Mouse (Mus musculus): ENCODE measurements at regions not wholly inside any gene's neighbourhood (a gene's known extent, or its start where the extent isn't known, plus 50 kb on each side); places are given as distances from the start of the nearest gene placed in this dataset.

DNA sequence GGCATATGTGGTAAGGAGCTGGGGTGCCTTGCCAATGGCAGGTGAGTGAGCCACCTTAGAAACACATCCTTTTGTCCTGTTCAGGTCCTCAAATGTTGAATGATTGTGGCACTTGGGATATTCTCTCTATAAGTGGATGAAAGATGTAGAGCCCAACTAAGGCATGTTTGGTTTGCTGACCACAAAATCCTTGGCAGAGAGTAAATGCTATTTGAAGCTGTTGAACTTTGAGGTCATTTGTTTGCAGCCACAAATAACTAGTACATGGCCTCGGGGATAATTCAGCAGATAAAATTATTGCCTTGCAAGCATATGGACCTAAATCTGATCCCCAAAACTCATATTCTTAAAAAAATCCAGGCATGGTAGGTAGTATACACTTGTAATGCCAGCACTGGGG is 281.2 kb downstream of the Cd47 start:
- Histone ChIP-seq H3K4me2 (no peak overlapping the region), H3K27ac (ENCODE audit: low read depth, low read length) (no peak overlapping the region), H3K9ac (ENCODE audit: low read depth, low read length) (no peak overlapping the region), H3K27me3 (ENCODE audit: control insufficient read depth, insufficient read depth, low read length) (no peaks in the 10 kb centered on the region), H3K36me3 (ENCODE audit: control insufficient read depth, insufficient read depth, low read length) (no peaks in the 10 kb centered on the region), H3K4me3 (ENCODE audit: low read depth, low read length) (no peak overlapping the region), H3K4me1 (ENCODE audit: control insufficient read depth, insufficient read depth, low read length) (no peaks in the 10 kb centered on the region), H3K9me3 (replicated peaks; ENCODE audit: control insufficient read depth, low read length) (no peaks in the 10 kb centered on the region)
- no peak for ATAC-seq (replicated peaks; ENCODE audit: insufficient number of reproducible peaks, low FRiP score, low TSS enrichment)
- WGBS (ENCODE audit: insufficient replicate concordance) = 72% methylated on average over 1 of the region's 1 CpGs

DNA sequence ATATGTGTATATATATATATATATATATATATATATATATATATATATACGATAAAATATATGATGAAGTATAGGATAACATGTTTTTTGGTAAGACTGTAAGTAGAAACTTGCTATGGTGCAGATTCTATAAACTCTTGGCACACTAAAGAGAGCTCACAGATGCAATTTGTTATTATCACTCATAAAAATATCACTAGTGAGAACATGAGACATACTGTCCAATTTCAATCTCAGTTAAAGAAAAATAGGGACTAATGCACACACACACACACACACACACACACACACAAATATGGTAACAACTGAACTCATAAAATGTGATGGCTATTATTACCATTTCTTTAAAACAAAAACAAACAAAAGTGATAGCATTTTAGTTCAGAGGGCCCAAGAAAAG is 292.0 kb downstream of the Cd47 start:
- Histone ChIP-seq H3K4me3 (ENCODE audit: low read depth, low read length) (no peak overlapping the region), H3K9me3 (replicated peaks; ENCODE audit: control insufficient read depth, low read length) (no peaks in the 10 kb centered on the region), H3K36me3 (ENCODE audit: control insufficient read depth, insufficient read depth, low read length) (no peaks in the 10 kb centered on the region), H3K27ac (ENCODE audit: low read depth, low read length) (no peak overlapping the region), H3K9ac (ENCODE audit: low read depth, low read length) (no peak overlapping the region), H3K27me3 (ENCODE audit: control insufficient read depth, insufficient read depth, low read length) (no peaks in the 10 kb centered on the region), H3K4me1 (ENCODE audit: control insufficient read depth, insufficient read depth, low read length) (no peaks in the 10 kb centered on the region), H3K4me2 (no peak overlapping the region)
- 92% methylated on average over 1 of the region's 1 CpGs for WGBS (ENCODE audit: insufficient replicate concordance)
- ATAC-seq (replicated peaks; ENCODE audit: insufficient number of reproducible peaks, low FRiP score, low TSS enrichment) = no peak

DNA sequence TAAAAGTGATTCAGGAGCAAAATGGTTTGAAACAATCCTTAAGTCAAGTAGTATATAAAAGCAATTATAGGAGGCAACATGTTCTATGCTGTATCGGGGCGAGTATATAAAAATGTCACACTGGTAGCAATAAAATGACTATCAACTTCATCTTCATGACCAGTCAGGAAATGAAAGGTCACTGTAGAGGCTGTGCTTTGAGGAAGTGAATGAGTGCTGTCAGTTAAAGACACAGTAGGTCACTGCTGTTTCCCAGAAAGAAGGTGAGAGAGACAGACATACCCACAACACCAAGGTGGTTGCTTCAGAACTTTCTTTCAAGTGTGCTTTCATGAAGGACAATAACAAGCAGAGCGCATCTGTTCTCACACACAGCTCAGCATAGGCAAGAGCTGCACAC is 292.4 kb downstream of the Cd47 start:
- H3K27me3 ChIP-seq (ENCODE audit: control insufficient read depth, insufficient read depth, low read length) = no peaks in the 10 kb centered on the region
- no peak overlapping the region for H3K9ac ChIP-seq (ENCODE audit: low read depth, low read length)
- ATAC-seq (replicated peaks; ENCODE audit: insufficient number of reproducible peaks, low FRiP score, low TSS enrichment) = no peak
- no peak overlapping the region for H3K4me2 ChIP-seq
- H3K4me1 ChIP-seq (ENCODE audit: control insufficient read depth, insufficient read depth, low read length) = no peaks in the 10 kb centered on the region
- WGBS (ENCODE audit: insufficient replicate concordance) = 88% methylated on average over 3 of the region's 3 CpGs
- H3K27ac ChIP-seq (ENCODE audit: low read depth, low read length) = no peak overlapping the region
- H3K9me3 ChIP-seq (replicated peaks; ENCODE audit: control insufficient read depth, low read length) = no peaks in the 10 kb centered on the region
- no peak overlapping the region for H3K4me3 ChIP-seq (ENCODE audit: low read depth, low read length)
- no peaks in the 10 kb centered on the region for H3K36me3 ChIP-seq (ENCODE audit: control insufficient read depth, insufficient read depth, low read length)

DNA sequence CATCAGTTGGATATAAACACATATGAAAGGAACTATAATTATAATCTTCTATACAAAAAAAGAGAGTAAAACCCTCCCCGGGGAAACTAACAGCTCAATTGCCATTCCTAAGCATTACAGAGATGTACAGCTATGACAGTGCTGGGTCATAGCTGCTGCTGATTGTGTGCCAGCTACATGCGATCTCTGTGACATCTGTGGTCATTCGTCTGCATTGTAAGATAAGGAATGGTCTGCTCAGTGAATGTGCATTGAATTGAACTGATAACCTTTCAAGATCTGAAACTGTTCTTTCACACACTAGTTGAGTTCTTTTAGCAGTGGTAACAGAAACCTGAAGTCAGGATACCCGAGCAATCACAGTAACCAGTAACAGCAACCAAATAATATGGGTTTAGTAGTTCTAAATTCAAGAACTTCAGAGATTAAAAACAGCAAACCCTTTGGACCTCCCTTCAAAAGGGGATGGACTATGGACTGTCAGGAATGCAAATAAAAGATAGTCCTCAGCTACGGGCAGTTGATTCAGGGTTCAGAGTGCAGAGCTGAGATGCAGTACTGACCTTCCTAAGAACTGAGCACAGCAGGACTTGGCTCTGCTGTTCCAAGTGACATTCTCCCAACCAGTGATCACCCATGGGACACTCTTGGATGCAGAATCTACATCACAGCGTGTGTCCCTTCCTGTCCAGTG is 295.7 kb downstream of the Cd47 start:
- Histone ChIP-seq H3K9me3 (replicated peaks; ENCODE audit: control insufficient read depth, low read length) (no peaks in the 10 kb centered on the region), H3K36me3 (ENCODE audit: control insufficient read depth, insufficient read depth, low read length) (no peaks in the 10 kb centered on the region), H3K4me3 (ENCODE audit: low read depth, low read length) (no peak overlapping the region), H3K27me3 (ENCODE audit: control insufficient read depth, insufficient read depth, low read length) (no peaks in the 10 kb centered on the region), H3K4me1 (ENCODE audit: control insufficient read depth, insufficient read depth, low read length) (no peaks in the 10 kb centered on the region), H3K9ac (ENCODE audit: low read depth, low read length) (no peak overlapping the region), H3K4me2 (no peak overlapping the region), H3K27ac (ENCODE audit: low read depth, low read length) (no peak overlapping the region)
- ATAC-seq (replicated peaks; ENCODE audit: insufficient number of reproducible peaks, low FRiP score, low TSS enrichment) = no peak
- WGBS (ENCODE audit: insufficient replicate concordance) = 55% methylated on average over 6 of the region's 6 CpGs

DNA sequence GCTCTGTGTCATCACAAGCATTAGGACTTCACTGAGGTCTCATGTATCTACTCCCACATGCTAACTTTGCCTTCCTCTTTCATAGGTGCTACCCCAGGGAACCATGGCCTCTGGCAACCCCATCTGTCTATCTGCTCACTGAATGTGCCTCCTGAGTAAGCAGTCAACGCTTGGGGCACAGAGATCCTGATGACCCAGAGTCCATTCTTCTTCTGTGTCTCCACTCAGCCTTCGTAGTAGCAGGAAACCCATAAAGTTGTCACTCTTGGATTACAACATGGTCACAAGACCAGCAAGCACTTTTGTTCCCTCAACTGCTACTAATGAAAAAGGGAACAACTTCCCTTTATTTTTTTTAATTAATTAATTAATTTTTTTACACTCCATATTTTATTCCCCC is 296.2 kb downstream of the Cd47 start:
- Histone ChIP-seq H3K4me1 (ENCODE audit: control insufficient read depth, insufficient read depth, low read length) (no peaks in the 10 kb centered on the region), H3K4me2 (no peak overlapping the region), H3K27me3 (ENCODE audit: control insufficient read depth, insufficient read depth, low read length) (no peaks in the 10 kb centered on the region), H3K9me3 (replicated peaks; ENCODE audit: control insufficient read depth, low read length) (no peaks in the 10 kb centered on the region), H3K4me3 (ENCODE audit: low read depth, low read length) (no peak overlapping the region), H3K9ac (ENCODE audit: low read depth, low read length) (no peak overlapping the region), H3K36me3 (ENCODE audit: control insufficient read depth, insufficient read depth, low read length) (no peaks in the 10 kb centered on the region), H3K27ac (ENCODE audit: low read depth, low read length) (no peak overlapping the region)
- WGBS (ENCODE audit: insufficient replicate concordance) = 69% methylated on average over 2 of the region's 2 CpGs
- no peak for ATAC-seq (replicated peaks; ENCODE audit: insufficient number of reproducible peaks, low FRiP score, low TSS enrichment)

DNA sequence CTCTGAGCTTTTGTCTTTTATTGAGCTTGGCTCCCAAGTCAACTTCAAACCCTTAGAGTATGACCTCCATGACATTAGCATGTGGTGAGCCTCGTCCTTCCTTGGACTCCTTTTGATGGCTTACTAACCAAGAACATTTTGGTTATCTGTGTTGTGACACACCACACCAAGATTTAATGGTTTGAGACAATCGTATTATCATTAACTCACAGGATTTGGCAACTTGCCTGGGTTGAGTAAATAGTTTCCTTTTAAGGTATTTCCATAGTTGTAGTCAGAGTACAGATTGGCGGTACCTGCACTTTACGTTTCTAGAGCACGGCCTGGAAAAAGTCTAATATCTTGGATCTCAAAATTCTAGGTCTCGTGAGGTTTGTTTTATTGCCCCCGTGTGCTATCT is 303.0 kb downstream of the Cd47 start:
- Histone ChIP-seq H3K4me3 (ENCODE audit: low read depth, low read length) (no peak overlapping the region), H3K9ac (ENCODE audit: low read depth, low read length) (no peak overlapping the region), H3K9me3 (replicated peaks; ENCODE audit: control insufficient read depth, low read length) (no peaks in the 10 kb centered on the region), H3K36me3 (ENCODE audit: control insufficient read depth, insufficient read depth, low read length) (no peaks in the 10 kb centered on the region), H3K4me1 (ENCODE audit: control insufficient read depth, insufficient read depth, low read length) (no peaks in the 10 kb centered on the region), H3K27ac (ENCODE audit: low read depth, low read length) (no peak overlapping the region), H3K4me2 (no peak overlapping the region), H3K27me3 (ENCODE audit: control insufficient read depth, insufficient read depth, low read length) (no peaks in the 10 kb centered on the region)
- WGBS (ENCODE audit: insufficient replicate concordance) = 72% methylated on average over 7 of the region's 7 CpGs
- ATAC-seq (replicated peaks; ENCODE audit: insufficient number of reproducible peaks, low FRiP score, low TSS enrichment) = no peak

DNA sequence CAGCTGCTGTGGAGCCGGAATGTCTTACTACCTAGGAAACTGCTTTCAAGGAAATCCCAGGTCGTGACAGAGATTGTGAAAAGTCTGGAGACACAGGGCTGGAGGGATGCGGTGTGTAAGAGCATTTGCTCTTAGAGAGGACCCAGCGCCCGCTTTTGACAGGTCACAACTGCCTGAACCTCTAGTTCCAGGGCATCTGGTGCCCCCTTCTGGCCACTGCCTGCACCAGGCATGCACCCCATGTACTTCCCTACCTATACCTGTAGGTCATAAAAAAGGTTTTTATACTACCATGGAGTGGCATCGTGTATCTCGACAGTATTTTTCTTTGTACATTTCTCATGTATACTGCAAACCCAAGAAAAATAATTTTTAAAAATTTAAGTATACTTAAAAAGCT is 314.0 kb downstream of the Bbx start:
- H3K27me3 ChIP-seq (ENCODE audit: control insufficient read depth, insufficient read depth, low read length) = no peaks in the 10 kb centered on the region
- no peaks in the 10 kb centered on the region for H3K4me1 ChIP-seq (ENCODE audit: control insufficient read depth, insufficient read depth, low read length)
- ATAC-seq (replicated peaks; ENCODE audit: insufficient number of reproducible peaks, low FRiP score, low TSS enrichment) = no peak
- H3K9me3 ChIP-seq (replicated peaks; ENCODE audit: control insufficient read depth, low read length) = no peaks in the 10 kb centered on the region
- 86% methylated on average over 7 of the region's 7 CpGs for WGBS (ENCODE audit: insufficient replicate concordance)
- no peak overlapping the region for H3K27ac ChIP-seq (ENCODE audit: low read depth, low read length)
- H3K4me2 ChIP-seq = no peak overlapping the region
- no peak overlapping the region for H3K9ac ChIP-seq (ENCODE audit: low read depth, low read length)
- H3K36me3 ChIP-seq (ENCODE audit: control insufficient read depth, insufficient read depth, low read length) = no peaks in the 10 kb centered on the region
- H3K4me3 ChIP-seq (ENCODE audit: low read depth, low read length) = no peak overlapping the region

DNA sequence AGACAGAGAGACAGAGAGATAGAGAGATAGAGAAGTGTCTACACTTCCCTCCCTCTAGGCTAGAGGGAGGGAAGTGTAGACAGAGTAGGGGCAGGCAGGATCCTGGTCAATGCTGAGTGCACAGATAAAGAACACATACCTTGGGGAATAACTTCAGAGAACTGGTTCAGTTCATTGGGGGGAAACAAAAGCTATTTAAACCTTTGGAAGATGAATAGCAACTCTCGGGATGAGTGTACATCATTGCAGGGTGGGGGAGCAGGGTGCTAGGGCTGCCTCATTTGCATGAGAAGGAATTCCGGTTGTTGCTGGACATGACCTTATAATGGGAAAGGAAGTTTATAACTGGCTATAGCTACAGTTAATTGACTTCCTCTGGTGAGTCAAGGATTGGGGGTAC is 309.7 kb downstream of the Bbx start:
- no peak for ATAC-seq (replicated peaks; ENCODE audit: insufficient number of reproducible peaks, low FRiP score, low TSS enrichment)
- Histone ChIP-seq H3K9me3 (replicated peaks; ENCODE audit: control insufficient read depth, low read length) (no peaks in the 10 kb centered on the region), H3K27me3 (ENCODE audit: control insufficient read depth, insufficient read depth, low read length) (no peaks in the 10 kb centered on the region), H3K27ac (ENCODE audit: low read depth, low read length) (no peak overlapping the region), H3K4me3 (ENCODE audit: low read depth, low read length) (no peak overlapping the region), H3K36me3 (ENCODE audit: control insufficient read depth, insufficient read depth, low read length) (no peaks in the 10 kb centered on the region), H3K4me1 (ENCODE audit: control insufficient read depth, insufficient read depth, low read length) (no peaks in the 10 kb centered on the region), H3K4me2 (no peak overlapping the region), H3K9ac (ENCODE audit: low read depth, low read length) (no peak overlapping the region)
- 75% methylated on average over 2 of the region's 2 CpGs for WGBS (ENCODE audit: insufficient replicate concordance)

DNA sequence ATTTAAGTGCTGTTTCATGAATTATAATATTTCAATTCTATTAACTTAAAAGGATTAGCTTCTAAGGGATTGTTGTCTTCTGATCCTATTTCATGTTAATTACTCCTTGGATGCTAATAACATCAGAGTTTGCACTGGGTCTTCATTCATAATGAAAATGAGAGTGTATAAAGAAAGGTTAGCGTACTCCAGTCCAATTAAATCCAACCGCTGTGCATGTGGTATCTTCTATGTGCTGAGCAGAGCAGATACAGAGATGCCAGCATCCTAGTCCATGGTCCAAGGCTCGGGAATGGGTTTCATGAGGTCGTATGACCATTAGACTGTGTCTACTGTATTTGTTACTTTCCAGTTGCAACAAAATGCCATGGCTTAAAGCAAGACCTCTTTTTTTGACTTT is 307.5 kb downstream of the Bbx start:
- Histone ChIP-seq H3K9me3 (replicated peaks; ENCODE audit: control insufficient read depth, low read length) (no peaks in the 10 kb centered on the region), H3K36me3 (ENCODE audit: control insufficient read depth, insufficient read depth, low read length) (no peaks in the 10 kb centered on the region), H3K4me3 (ENCODE audit: low read depth, low read length) (no peak overlapping the region), H3K27me3 (ENCODE audit: control insufficient read depth, insufficient read depth, low read length) (no peaks in the 10 kb centered on the region), H3K27ac (ENCODE audit: low read depth, low read length) (no peak overlapping the region), H3K9ac (ENCODE audit: low read depth, low read length) (no peak overlapping the region), H3K4me1 (ENCODE audit: control insufficient read depth, insufficient read depth, low read length) (no peaks in the 10 kb centered on the region), H3K4me2 (no peak overlapping the region)
- 85% methylated on average over 4 of the region's 4 CpGs for WGBS (ENCODE audit: insufficient replicate concordance)
- ATAC-seq (replicated peaks; ENCODE audit: insufficient number of reproducible peaks, low FRiP score, low TSS enrichment) = no peak
